ENCODE assay signal across 8 mouse cellular contexts in the genomic region with DNA sequence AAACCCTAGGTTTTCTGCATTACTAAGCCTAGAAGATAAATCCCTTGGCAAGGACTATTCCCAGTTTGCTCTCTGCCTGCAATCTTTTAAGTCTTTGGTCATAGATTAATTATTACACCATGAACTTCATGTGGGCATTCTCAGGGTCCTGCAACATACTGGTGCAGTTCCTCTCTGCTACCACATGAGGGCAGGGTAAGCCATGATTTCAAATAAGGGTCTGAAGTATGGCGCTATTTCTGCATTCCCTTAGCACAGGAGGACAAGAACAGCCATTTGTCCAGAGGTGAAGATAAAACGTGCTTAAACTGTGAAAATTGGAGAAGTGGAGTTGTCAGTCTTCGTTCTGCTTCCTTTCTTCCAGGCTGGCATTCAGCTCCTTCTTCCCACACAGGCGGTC. TPM values are rescaled to one million over a fixed set of nuclear protein-coding genes. Genes with fewer than 3 reads are reported as not detected.
DNase-seq lines count a peak whose midpoint lies in the region; ATAC-seq lines count a peak whose summit lies in the region.

No protein-coding gene starts in this region.

- no peaks in the 10 kb centered on the region for H3K9me3 ChIP-seq in embryonic facial prominence, embryonic 14.5 days (ENCODE audit: control insufficient read depth, low read length)
- no peaks in the 10 kb centered on the region for H3K9me3 ChIP-seq in limb, embryonic 11.5 days (ENCODE audit: control insufficient read depth, low read length)
- no peaks in the 10 kb centered on the region for H3K9me3 ChIP-seq in midbrain, embryonic 12.5 days

- H3K27ac ChIP-seq in embryonic facial prominence, embryonic 14.5 days (replicated peaks; ENCODE audit: low read depth, low read length): peak overlapping the region; percentile 58; the same call in 1 of the 2 replicates
- no peak overlapping the region for H3K27ac ChIP-seq in limb, embryonic 11.5 days (replicated peaks; ENCODE audit: low read depth, low read length)
- H3K27ac ChIP-seq in midbrain, embryonic 12.5 days (replicated peaks): no peak overlapping the region

- peaks cover 5% of the 10 kb centered on the region; the same call in 1 of the 2 replicates for H3K4me1 ChIP-seq in embryonic facial prominence, embryonic 14.5 days (ENCODE audit: control insufficient read depth, insufficient read depth, low read length)
- peaks cover 2% of the 10 kb centered on the region; the same call in 1 of the 2 replicates for H3K4me1 ChIP-seq in limb, embryonic 11.5 days (ENCODE audit: control insufficient read depth, insufficient read depth, low read length)
- H3K4me1 ChIP-seq in midbrain, embryonic 12.5 days: peaks cover 2% of the 10 kb centered on the region

- peak overlapping the region; percentile 59 for H3K4me2 ChIP-seq in embryonic facial prominence, embryonic 14.5 days (ENCODE audit: low read depth, low read length)
- peak overlapping the region; percentile 18; the same call in 1 of the 2 replicates for H3K4me2 ChIP-seq in limb, embryonic 11.5 days (ENCODE audit: low read depth, severe bottlenecking)
- H3K4me2 ChIP-seq in midbrain, embryonic 12.5 days (replicated peaks): peak overlapping the region; percentile 45

- no peaks in the 10 kb centered on the region for H3K27me3 ChIP-seq in embryonic facial prominence, embryonic 14.5 days (replicated peaks; ENCODE audit: control insufficient read depth, insufficient read depth, low read length)
- H3K27me3 ChIP-seq in limb, embryonic 11.5 days (ENCODE audit: control insufficient read depth, insufficient read depth, low read length): no peaks in the 10 kb centered on the region
- H3K27me3 ChIP-seq in midbrain, embryonic 12.5 days: no peaks in the 10 kb centered on the region

- no peak for ATAC-seq in embryonic facial prominence, embryonic 14.5 days (ENCODE audit: low read depth)
- no peak for ATAC-seq in limb, embryonic 11.5 days (ENCODE audit: insufficient number of reproducible peaks, low FRiP score, low TSS enrichment, low read depth)
- ATAC-seq in midbrain, embryonic 12.5 days (ENCODE audit: low FRiP score, low read depth): no peak

- peaks cover 6% of the 10 kb centered on the region; the same call in 1 of the 2 replicates for H3K36me3 ChIP-seq in embryonic facial prominence, embryonic 14.5 days (ENCODE audit: control insufficient read depth, insufficient read depth, low read length)
- no peaks in the 10 kb centered on the region for H3K36me3 ChIP-seq in limb, embryonic 11.5 days (ENCODE audit: control insufficient read depth, insufficient read depth, low read length)
- peaks cover 3% of the 10 kb centered on the region; the same call in 1 of the 2 replicates for H3K36me3 ChIP-seq in midbrain, embryonic 12.5 days

- 21% methylated on average over 4 of the region's 4 CpGs for WGBS in embryonic facial prominence, embryonic 14.5 days
- WGBS in limb, embryonic 11.5 days: 20% methylated on average over 4 of the region's 4 CpGs
- WGBS in midbrain, embryonic 12.5 days: 22% methylated on average over 4 of the region's 4 CpGs

- H3K9ac ChIP-seq in embryonic facial prominence, embryonic 14.5 days (ENCODE audit: low read depth, low read length): peak overlapping the region; percentile 56
- H3K9ac ChIP-seq in limb, embryonic 11.5 days (ENCODE audit: low read length): no peak overlapping the region; the same call in 1 of the 2 replicates
- H3K9ac ChIP-seq in midbrain, embryonic 12.5 days (replicated peaks): no peak overlapping the region

- peak; percentile 80 for DNase-seq in CD4-positive helper T cell, adult 2 months (ENCODE audit: low read depth, low spot score)
- peak; percentile 58 to 64 for DNase-seq in adrenal gland, postnatal 36 days
- peak; percentile 89 for DNase-seq in embryonic facial prominence, embryonic 14.5 days (ENCODE audit: low spot score)
- DNase-seq in heart, adult 9 months (ENCODE audit: low spot score in 2 of 2): peak; percentile 54 to 71
- peak; percentile 70 to 78 for DNase-seq in kidney, adult 8-10 months
- peak; percentile 73 for DNase-seq in limb, embryonic 11.5 days (ENCODE audit: low spot score)
- DNase-seq in spleen, adult 12 weeks (ENCODE audit: low spot score): peak; percentile 48

- H3K4me3 ChIP-seq in embryonic facial prominence, embryonic 14.5 days (ENCODE audit: low read depth, low read length): peak overlapping the region; percentile 32
- no peak overlapping the region; the same call in 1 of the 2 replicates for H3K4me3 ChIP-seq in limb, embryonic 11.5 days (ENCODE audit: low read depth, low read length)
- H3K4me3 ChIP-seq in midbrain, embryonic 12.5 days: peak overlapping the region; percentile 23

RNA-seq across cellular contexts. Expression of a gene that starts 1.8 kb away (rescaled TPM):
- total RNA-seq in adrenal gland, postnatal 36 days (2021): 10 to 100 TPM; 70.6 to 87.3 TPM
- polyA plus RNA-seq in embryonic facial prominence, embryonic 14.5 days (2014; fragmentation: Nextera tagmentation; extraction: Ambion mirVana): 43.7 and 44.7 TPM in 2 replicates
- polyA plus RNA-seq in limb, embryonic 11.5 days (2014; fragmentation: Nextera tagmentation; extraction: Ambion mirVana): 46.0 and 49.4 TPM in 2 replicates
- 40.2 and 48.6 TPM in 2 replicates for polyA plus RNA-seq in midbrain, embryonic 12.5 days (2016; fragmentation: Nextera tagmentation; extraction: Ambion mirVana)

RNA-seq across cellular contexts. Expression of a gene that starts 12.6 kb away (rescaled TPM):
- total RNA-seq in adrenal gland, postnatal 36 days (2021): 10 to 100 TPM; 17.9 to 19.0 TPM
- 52.8 and 60.5 TPM in 2 replicates for polyA plus RNA-seq in embryonic facial prominence, embryonic 14.5 days (2014; fragmentation: Nextera tagmentation; extraction: Ambion mirVana)
- 87.8 and 93.7 TPM in 2 replicates for polyA plus RNA-seq in limb, embryonic 11.5 days (2014; fragmentation: Nextera tagmentation; extraction: Ambion mirVana)
- 62.1 and 69.4 TPM in 2 replicates for polyA plus RNA-seq in midbrain, embryonic 12.5 days (2016; fragmentation: Nextera tagmentation; extraction: Ambion mirVana)
